Mouse (Mus musculus) megakaryocyte, embryonic 14.5 days (primary cell): ENCODE measurements around the gene Trim7.

Source experiments
- FLI1 ChIP-seq: IDR thresholded peaks from 2 replicates; pipeline ENCODE4 v1.6.1; 2012; ENCODE audit warnings: low read length, inconsistent platforms, mixed read lengths
- GATA1 ChIP-seq: IDR thresholded peaks from 3 replicates; pipeline ENCODE4 v1.6.1; 2012; ENCODE audit warnings: mixed read lengths, low read length, inconsistent platforms, borderline replicate concordance

DNA sequence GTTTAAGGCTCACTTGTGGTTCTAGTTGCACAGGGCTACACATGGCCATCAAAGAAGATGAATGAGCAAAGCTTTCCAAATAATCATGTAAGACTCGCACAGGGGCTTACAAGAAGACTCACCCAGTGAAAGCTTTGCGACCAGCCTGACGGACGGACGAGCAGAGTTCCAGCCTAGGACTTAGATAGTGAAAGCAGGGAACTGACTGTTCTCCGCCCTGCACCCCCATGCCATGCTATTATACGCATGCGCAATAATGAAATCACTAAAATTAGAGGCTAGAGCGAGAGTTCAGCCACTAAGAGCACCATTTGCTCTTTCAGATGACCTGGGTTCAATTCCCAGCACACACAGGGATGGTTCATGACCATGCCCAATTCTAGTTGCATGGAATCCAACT lies 48.6 kb upstream of the Trim7 start:
- TF ChIP-seq GATA1 (no peak), FLI1 (no peak)
